Mouse (Mus musculus) G1E (cell line): ENCODE data around the gene C2cd4b. TPM values are rescaled to one million over a fixed set of nuclear protein-coding genes. Genes with fewer than 3 reads are reported as not detected.
A peak's percentile ranks its signal among the peaks of the same experiment; 100 is the strongest.

Source experiments
- ATAC-seq: 2 replicates; pipeline ENCODE4 v1.8.0; 2016; ENCODE audit warnings: mild to moderate bottlenecking; ENCODE audit not compliant: insufficient number of reproducible peaks, poor library complexity, low FRiP score, severe bottlenecking; ENCODE audit errors: extremely low read depth
- DNase-seq: peaks from one replicate; pipeline ENCODE4 v3.0.0; 2012; ENCODE audit warnings: low spot score
- H3K27me3 ChIP-seq: 2 replicates; pipeline ENCODE4 v1.6.1; 2012; ENCODE audit warnings: mild to moderate bottlenecking, low read length, inconsistent platforms; ENCODE audit not compliant: insufficient read depth
- H3K36me3 ChIP-seq: replicated peaks from 2 replicates; pipeline ENCODE3; 2012; ENCODE audit warnings: mild to moderate bottlenecking, inconsistent platforms
- H3K4me1 ChIP-seq: 2 replicates; pipeline ENCODE4 v1.6.1; 2012; ENCODE audit warnings: low read depth, low read length, inconsistent platforms, mixed read lengths; ENCODE audit not compliant: insufficient read depth
- H3K4me3 ChIP-seq: 2 replicates; pipeline ENCODE4 v1.5.1; 2012; ENCODE audit warnings: low read depth, mild to moderate bottlenecking, inconsistent platforms, low read length, moderate library complexity, mixed read lengths
- H3K9me3 ChIP-seq: replicated peaks from 2 replicates; pipeline ENCODE4 v1.6.1; 2012; ENCODE audit warnings: inconsistent platforms
- CTCF ChIP-seq: IDR thresholded peaks from 2 replicates; pipeline ENCODE4 v1.5.1; 2012; ENCODE audit warnings: low read depth, low read length, inconsistent platforms, mixed read lengths
- GATA1 ChIP-seq: IDR thresholded peaks from 2 replicates; pipeline ENCODE4 v1.6.1; 2012; ENCODE audit warnings: borderline replicate concordance, low read length, inconsistent platforms, mixed read lengths
- GATA2 ChIP-seq: IDR thresholded peaks from 2 replicates; pipeline ENCODE4 v1.6.1; 2012; ENCODE audit warnings: low read depth, low read length, inconsistent platforms, borderline replicate concordance
- POLR2AphosphoS5 ChIP-seq: IDR thresholded peaks from 2 replicates; pipeline ENCODE4 v1.6.1; 2012; ENCODE audit warnings: low read depth, low read length, inconsistent platforms; ENCODE audit not compliant: insufficient replicate concordance
- TAL1 ChIP-seq: conservative IDR thresholded peaks from 2 replicates; pipeline ENCODE4 v1.6.1; 2012; ENCODE audit warnings: low read depth, low read length, inconsistent platforms, mixed read lengths
- polyA plus RNA-seq: library from polyadenylated mRNA; stranded (reverse); fragments of >175 nt; gene quantifications from 2 replicates; pipeline ENCODE4 v1.2.3, GENCODE M21; 2012
- total RNA-seq, 2 experiments: library from RNA; stranded (forward) in 1 of 2; stranded (reverse) in 1 of 2; fragments of 200-1000 nt in 1 of 2; fragments of >200 nt in 1 of 2; fragmentation: Nextera tagmentation in 1 of 2; gene quantifications; 2 replicates each; pipeline ENCODE4 v1.2.3; 2014 to 2017

C2cd4b gene
- not detected in 2 replicates for total RNA-seq (2014; fragmentation: Nextera tagmentation)
- total RNA-seq (2017), result not detected in 2 replicates
- not detected in 2 replicates for polyA plus RNA-seq

DNA sequence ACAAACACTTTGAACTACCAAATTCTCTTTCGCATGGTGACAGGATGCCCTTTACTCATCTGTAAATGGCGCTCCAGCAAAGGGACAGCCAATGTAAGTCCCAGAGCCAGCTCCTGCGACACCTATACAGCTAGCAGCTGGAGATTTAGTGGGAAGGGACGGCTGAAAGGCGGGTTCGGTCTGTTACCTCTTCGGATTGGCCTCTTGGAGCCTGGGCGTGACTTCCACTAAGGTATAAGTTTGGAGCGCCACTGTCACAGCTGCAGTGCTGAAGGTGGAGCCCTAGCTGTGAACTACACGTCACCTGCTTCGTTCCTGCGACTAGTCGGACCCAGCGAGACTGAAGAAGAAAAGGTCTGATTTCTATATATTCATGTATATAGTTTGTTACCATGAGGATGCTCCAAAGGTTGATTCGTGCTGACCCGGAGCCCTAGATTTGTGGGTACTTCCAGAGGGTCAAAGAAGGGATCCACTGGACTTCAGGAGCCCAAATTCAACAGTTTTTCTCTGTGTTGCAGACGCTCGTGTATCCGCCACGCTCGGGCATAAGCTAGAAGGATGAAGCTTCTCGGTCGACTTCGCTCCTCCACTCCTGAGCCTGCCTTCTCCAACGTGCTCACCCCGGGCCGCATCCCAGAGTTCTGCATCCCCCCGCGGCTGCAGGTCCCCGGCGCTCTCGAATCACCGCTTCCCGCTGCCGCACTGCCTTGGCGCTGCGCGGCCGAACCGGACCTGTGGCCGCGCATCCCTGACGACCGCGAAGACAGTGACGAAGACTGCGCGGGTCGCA is at the start of gene C2cd4b:
Gene C2cd4b, plus strand, starts transcription at position 275 of the 793 bp plus-strand sequence.
- Histone ChIP-seq H3K9me3 (peaks cover 15% of the 10 kb centered on the region), H3K27me3 (peaks cover 12% of the 10 kb centered on the region), H3K4me3 (no peak within 1 kb of the TSS; the same call in 1 of the 2 replicates), H3K4me1 (no peaks in the 10 kb centered on the region), H3K36me3 (no peaks in the 10 kb centered on the region)
- no peak for ATAC-seq
- DNase-seq, result no peak
- no peak for TF ChIP-seq GATA1
- TF ChIP-seq POLR2AphosphoS5, result no peak
- TF ChIP-seq CTCF, result no peak

DNA sequence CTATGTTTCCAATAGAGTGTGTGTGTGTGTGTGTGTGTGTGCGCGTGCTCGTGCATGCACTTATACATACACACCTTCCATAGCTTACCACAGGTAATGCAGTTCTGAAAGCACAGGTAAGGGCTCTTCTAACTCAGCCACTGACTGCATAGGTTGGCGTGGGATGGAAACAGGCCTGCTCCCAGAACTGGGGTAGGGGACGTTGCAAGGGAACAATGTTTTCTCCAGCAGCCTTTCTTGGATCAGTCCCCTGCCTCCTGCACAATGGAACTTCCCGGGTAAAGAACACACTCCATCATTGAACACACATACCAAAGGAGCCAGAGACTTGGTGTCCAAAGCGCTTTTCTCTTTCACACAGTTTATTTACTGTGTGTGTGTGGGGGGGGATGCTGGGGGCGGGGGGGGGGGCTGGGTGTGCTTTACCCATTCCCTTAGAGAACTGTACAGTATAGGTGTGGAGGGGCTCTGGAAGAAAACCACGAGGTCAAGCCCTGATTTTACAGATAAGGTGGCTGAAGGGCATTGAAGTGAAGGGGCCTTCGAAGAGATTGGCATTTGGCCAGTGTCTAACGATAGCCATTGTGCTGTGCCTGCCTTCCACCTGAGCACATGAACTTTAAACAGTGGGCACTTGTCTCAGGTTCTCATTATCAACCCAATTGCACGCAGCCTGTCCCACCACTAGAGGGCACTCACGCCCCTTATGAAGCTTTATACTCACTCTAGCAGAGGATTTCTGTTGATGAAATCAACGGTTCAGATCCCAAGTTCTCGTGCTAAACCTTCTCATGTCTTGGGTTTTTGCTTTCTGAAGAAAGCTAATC is 48.0 kb upstream of the C2cd4b start:
- no peaks in the 10 kb centered on the region for H3K4me1 ChIP-seq
- H3K9me3 ChIP-seq, result no peaks in the 10 kb centered on the region
- TF ChIP-seq CTCF (peak; percentile 90), GATA1 (no peak), TAL1 (no peak), POLR2AphosphoS5 (no peak)
- ATAC-seq (no peak), DNase-seq (peak; percentile 37)
- no peaks in the 10 kb centered on the region for H3K36me3 ChIP-seq
- H3K27me3 ChIP-seq, result peaks cover 9% of the 10 kb centered on the region
- no peak overlapping the region for H3K4me3 ChIP-seq

DNA sequence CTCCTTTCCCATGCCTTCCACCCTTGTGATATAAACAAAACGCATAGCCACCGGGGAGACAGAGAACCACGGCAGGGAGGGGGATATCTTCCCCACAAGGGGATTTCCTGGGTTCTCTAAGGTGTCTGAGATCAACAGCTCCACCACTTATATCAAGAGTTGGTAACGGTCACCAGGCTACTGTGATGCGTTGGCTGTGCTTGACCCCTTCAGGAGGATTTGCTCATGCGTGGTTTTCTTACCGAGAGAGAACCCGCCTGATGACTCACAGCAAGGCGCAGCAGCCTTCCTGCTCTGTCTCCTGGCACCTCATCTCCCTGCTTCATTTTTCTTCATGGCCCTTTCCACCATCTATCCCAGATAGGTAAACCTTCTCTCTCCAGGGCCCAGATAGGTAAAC is 47.1 kb upstream of the C2cd4b start:
- no peaks in the 10 kb centered on the region for H3K9me3 ChIP-seq
- no peak for TF ChIP-seq CTCF
- TF ChIP-seq GATA2, result no peak
- TF ChIP-seq GATA1, result no peak
- no peak for TF ChIP-seq TAL1
- TF ChIP-seq POLR2AphosphoS5, result no peak
- DNase-seq, result no peak
- ATAC-seq, result no peak
- H3K27me3 ChIP-seq, result peaks cover 9% of the 10 kb centered on the region
- H3K4me1 ChIP-seq, result no peaks in the 10 kb centered on the region
- no peak overlapping the region for H3K4me3 ChIP-seq
- no peaks in the 10 kb centered on the region for H3K36me3 ChIP-seq

DNA sequence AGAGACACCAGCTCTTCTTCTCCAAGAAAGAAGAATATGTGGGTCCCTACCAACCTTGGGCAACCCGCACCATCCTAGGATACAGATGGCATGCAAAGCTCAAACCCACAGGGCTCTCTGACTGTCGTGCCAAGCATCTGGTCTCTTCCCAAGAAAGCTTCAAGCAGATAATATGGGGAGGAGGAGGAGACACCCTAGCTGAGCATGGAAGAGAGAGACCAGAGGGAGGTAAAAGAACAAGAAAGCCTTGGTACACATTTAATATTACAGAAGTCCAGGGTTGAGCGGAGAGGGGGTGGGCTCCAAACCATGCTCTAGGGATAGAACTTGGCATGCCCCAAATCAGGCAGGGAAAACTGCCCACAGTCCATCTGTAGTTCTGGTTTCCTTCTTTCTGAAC is 42.2 kb upstream of the C2cd4b start:
- no peaks in the 10 kb centered on the region for H3K9me3 ChIP-seq
- no peak for TF ChIP-seq POLR2AphosphoS5
- TF ChIP-seq GATA1, result no peak
- no peak for TF ChIP-seq CTCF
- H3K36me3 ChIP-seq, result no peaks in the 10 kb centered on the region
- DNase-seq (no peak), ATAC-seq (no peak)
- no peak overlapping the region for H3K4me3 ChIP-seq
- peaks cover 3% of the 10 kb centered on the region for H3K27me3 ChIP-seq
- H3K4me1 ChIP-seq, result no peaks in the 10 kb centered on the region

DNA sequence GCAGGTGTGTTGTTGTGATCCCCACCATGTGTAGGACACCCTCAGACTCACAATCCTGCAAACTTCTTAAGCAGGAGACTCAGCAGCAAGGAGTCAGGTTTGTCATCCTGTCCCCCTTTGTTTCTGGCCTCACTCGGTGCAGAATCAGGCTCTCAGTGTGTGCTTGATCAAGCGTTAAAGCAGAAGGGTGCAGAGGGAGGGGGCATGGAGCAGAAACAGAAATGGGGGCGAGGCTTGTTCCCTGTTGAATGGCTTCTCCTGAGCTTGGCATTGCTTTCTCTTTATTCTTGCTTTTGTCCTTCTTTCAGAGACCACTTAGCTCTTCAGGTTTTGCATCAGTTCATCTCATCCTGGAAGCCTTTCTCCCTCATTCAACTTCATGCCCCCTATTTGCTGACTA is 40.6 kb upstream of the C2cd4b start:
- DNase-seq (no peak), ATAC-seq (no peak)
- TF ChIP-seq TAL1 (no peak), POLR2AphosphoS5 (no peak), CTCF (no peak), GATA2 (no peak)
- Histone ChIP-seq H3K4me1 (no peaks in the 10 kb centered on the region), H3K9me3 (no peaks in the 10 kb centered on the region), H3K27me3 (no peaks in the 10 kb centered on the region; the same call in 1 of the 2 replicates), H3K36me3 (no peaks in the 10 kb centered on the region), H3K4me3 (no peak overlapping the region)

DNA sequence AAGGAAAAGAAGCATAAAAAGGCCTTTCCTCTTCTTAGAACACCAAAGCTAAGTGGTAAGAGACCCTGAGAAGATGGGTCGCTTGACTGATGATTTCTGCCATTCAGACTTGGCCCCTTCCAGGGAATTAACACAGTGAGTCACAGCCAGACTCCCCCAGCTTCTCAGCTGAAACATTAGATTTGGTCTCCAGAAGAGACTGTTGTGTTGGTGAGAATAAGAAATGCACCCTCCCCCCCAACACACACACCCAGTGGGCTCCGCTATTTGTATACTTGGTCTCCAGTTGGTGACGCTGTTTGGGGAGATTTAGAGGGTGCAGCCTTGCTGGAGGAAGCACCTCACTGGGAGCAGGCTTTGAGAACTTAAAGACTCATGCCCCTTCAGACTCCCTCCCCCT is 39.1 kb upstream of the C2cd4b start:
- no peaks in the 10 kb centered on the region; the same call in 1 of the 2 replicates for H3K27me3 ChIP-seq
- no peak for ATAC-seq
- TF ChIP-seq GATA2 (no peak), CTCF (no peak), TAL1 (no peak), GATA1 (no peak), POLR2AphosphoS5 (no peak)

More for the DNA sequence above, 39.1 kb upstream of the C2cd4b start:
- Histone ChIP-seq H3K4me1 (no peaks in the 10 kb centered on the region), H3K36me3 (no peaks in the 10 kb centered on the region), H3K9me3 (no peaks in the 10 kb centered on the region), H3K4me3 (no peak overlapping the region)
- no peak for DNase-seq
